Mouse (Mus musculus): ENCODE results near the gene Babam1.
"Not testable (repeated sequence)": the region's sequence is repeated elsewhere in the genome, so short reads cannot be mapped to it uniquely, and the experiment has no call there.

The Babam1 gene

DNA sequence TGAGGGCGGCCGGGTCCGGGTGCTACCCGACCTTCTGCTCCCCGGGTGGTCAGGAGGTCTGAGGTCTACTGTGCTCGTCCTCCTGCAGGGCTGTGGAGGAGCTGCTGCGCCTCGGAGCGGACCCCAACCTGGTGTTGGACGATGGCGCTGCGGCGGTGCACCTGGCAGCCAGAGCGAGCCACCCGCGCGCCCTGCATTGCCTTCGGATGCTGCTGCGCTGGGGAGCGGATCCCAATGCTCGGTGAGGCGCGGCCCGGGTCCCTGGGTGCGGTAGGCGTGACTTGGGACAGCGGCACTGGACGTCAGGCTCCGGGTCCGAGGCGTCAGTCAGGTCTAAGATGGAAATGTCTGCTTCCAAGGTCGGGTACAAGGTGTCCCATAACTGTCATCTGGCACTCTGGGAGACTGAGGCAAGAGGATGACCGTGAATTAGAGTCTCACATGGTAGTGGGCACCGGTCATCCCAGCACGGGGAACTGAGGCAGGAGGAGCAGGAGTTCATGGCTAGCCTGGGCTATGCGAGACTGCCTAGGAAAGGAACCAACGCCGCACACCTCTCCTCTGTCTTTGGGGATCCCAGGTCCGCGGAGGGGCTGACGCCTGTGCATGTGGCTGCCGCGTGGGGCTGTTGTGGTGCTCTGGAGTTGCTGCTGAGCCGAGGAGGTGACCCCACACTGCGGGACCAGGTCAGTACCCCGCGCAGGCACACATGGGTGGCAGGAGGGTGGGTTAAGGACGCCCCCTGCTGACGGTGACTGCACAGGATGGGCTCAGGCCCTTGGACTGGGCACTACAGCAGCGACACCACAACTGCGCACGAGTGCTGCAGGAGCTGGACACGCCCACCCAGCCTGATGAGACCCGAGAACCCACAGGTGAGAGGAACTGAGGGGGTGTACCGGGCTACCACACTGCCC lies 9.7 kb downstream of the Babam1 start:
- DNase-seq (ENCODE audit: low spot score in 2 of 2) = peak; percentile 66 to 73

DNA sequence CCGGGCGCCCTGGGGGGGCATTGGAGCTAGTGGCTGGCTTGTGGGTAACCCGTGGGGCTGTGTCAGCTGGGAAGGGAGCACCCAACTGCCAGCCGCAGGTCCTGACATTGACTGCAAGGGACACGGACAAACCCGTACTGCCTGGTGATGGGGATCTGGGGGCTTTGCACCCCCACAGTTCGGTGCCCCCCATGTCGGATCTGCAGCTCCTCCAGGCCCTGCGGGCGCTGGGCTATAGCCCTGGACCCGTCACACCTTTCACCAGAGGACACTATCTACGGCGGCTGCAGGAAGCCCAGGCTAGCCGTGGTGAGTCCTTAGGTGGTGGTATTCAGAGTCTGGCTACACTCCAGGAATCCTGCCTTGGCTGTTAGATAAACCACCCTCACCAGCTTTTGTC lies 10.8 kb downstream of the Babam1 start:
- DNase-seq (ENCODE audit: low spot score in 2 of 2) = no peak

DNA sequence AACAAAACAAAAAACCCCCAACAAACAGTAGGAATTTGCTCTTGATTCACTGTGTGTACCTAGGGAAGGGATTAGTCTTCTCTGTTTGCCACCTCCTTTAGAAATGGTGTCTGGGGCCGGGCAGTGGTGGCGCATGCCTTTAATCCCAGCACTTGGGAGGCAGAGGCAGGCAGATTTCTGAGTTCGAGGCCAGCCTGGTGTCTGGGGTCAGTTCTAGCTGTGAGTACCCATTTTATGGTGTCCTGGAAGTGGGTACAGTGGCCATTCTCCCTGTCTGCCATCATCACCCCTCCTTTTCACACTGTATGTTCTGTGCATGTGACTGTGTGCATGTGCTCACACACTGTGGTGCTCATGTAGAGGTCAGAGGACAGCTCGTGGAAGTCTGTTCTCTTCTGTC lies 11.6 kb downstream of the Babam1 start:
- no peak for DNase-seq (ENCODE audit: low spot score in 2 of 2)

- DNase-seq (ENCODE audit: low spot score in 2 of 2) = no peak
Observed at GRCm38 (mm10) chr8:71411535-71412273, 15.0 kb downstream of the Babam1 start.

DNA sequence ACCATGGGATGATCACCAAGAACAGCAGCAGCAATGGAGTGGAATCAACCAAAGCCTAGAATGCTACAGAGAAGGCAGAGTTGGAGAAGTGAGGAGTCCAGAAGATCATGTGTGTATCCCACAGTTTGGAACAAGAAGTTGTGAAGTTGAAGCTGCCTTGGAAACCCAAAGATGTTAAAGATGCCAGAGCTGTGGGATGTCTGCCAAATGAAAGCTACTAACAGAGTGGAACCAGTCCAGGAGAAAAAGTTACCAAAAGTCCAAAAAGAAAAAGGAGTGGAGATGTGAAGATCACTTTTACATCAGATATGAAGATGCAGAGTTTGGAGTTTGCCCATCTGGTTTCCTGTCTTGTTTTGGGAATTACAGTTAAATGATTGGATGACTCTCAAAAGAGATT lies 25.5 kb downstream of the Babam1 start:
- DNase-seq (ENCODE audit: low spot score in 2 of 2) = no peak

GRCm38 (mm10) chr8:71432935-71433334 lies 36.3 kb downstream of the Babam1 start:
- DNase-seq (ENCODE audit: low spot score in 2 of 2) = not testable (repeated sequence)

DNA sequence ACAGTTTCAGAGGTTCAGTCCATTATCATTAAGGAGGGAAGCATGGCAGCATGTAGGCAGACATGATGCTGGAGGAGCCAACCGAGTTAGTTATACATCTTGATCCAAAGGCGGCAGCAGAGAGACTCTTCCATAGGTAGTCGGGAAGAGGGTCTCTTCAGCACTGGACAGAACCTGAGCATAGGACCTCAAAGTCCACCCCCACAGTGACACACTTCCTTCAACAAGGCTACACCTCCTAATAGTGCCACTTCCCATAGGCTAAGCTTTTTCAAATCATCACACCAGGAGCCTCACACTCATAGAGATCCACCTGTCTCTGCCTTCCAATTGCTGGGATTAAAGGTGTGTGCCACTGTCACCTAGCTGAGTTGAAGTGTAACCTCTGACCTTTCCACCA lies 40.4 kb downstream of the Babam1 start:
- DNase-seq (ENCODE audit: low spot score in 2 of 2) = no peak

- DNase-seq (ENCODE audit: low spot score in 2 of 2) = peak; percentile 35 to 56
Observed at GRCm38 (mm10) chr8:71441404-71441803, 44.7 kb downstream of the Babam1 start.

GRCm38 (mm10) chr8:71445096-71445495 lies 48.4 kb downstream of the Babam1 start:
- no peak for DNase-seq (ENCODE audit: low spot score in 2 of 2)

DNA sequence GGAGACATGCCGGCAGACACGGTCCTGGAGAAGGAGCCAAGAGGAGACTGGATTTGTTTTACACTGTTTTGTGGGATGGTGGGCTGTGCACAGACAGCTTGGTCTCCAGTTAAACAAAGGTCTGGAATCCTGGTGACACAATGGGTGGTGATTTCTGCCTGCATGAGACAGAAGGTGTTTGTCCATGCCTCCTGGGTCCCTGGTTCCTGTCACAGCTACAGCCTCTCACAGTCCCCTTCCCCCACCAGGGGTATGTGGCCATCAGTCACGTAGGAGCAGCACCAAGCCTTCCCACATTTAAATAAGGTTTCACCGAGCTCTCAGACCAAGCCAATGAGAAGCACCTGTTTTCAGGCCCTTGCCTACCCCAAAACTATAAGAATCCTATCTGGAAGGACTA lies 54.7 kb downstream of the Babam1 start:
- no peak for DNase-seq (ENCODE audit: low spot score in 2 of 2)

DNA sequence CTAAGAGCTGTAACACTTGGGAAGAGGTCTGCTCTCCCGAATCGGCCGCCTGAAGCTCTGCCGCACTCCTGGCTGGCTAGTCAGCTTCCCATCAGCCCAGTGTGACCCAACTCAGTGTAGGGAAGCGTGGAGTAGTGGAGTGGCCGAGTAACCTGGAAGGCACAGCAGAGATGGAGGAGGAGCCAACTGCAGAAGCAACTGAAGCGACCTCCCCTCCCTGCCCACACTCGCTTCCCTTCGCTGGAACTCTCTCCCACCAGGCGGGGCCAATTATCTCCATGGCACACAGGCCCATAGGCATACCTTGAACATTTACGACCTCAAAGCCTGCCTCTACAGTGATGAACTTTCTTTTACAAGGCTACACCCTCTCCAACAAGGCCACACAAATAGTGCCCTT lies 55.1 kb downstream of the Babam1 start:
- no peak for DNase-seq (ENCODE audit: low spot score in 2 of 2)

- no peak for DNase-seq (ENCODE audit: low spot score in 2 of 2)
Observed at GRCm38 (mm10) chr8:71452669-71453068, 56.0 kb downstream of the Babam1 start.
